Mouse (Mus musculus) liver, embryonic 11.5 days (tissue): ENCODE results near the gene Lrrc55. TPM values are rescaled to one million over a fixed set of nuclear protein-coding genes. Genes with fewer than 3 reads are reported as not detected.

ENCODE experiments used
- ATAC-seq: fragments of 200-750 bp; cut with Nextera tagmentation; replicated peaks from 2 replicates; pipeline ENCODE4 v1.8.0; 2017; ENCODE audit warnings: moderate number of reproducible peaks, mild to moderate bottlenecking, moderate TSS enrichment, moderate library complexity; ENCODE audit not compliant: low FRiP score
- DNase-seq: peaks from one replicate; pipeline ENCODE4 v3.0.0-alpha.2; 2017; ENCODE audit warnings: low spot score
- H3K27ac ChIP-seq: fragments of 300-500 bp; sonication (generic); 2 replicates; pipeline ENCODE4 v1.5.1; 2014; ENCODE audit warnings: mild to moderate bottlenecking, low read depth, low read length, control low read depth
- H3K27me3 ChIP-seq: fragments of 300-500 bp; sonication (generic); replicated peaks from 2 replicates; pipeline ENCODE4 v1.6.1; 2014; ENCODE audit warnings: low read length, mixed read lengths; ENCODE audit not compliant: control insufficient read depth, insufficient read depth
- H3K36me3 ChIP-seq: fragments of 300-500 bp; sonication (generic); 2 replicates; pipeline ENCODE4 v1.6.1; 2014; ENCODE audit warnings: mild to moderate bottlenecking, low read length, moderate library complexity, mixed read lengths; ENCODE audit not compliant: control insufficient read depth, insufficient read depth
- H3K4me1 ChIP-seq: fragments of 300-500 bp; sonication (generic); replicated peaks from 2 replicates; pipeline ENCODE4 v1.6.1; 2014; ENCODE audit warnings: low read length, mixed read lengths; ENCODE audit not compliant: control insufficient read depth, insufficient read depth
- H3K4me2 ChIP-seq: fragments of 300-500 bp; sonication (generic); 2 replicates; pipeline ENCODE4 v1.6.1; 2014; ENCODE audit warnings: mild to moderate bottlenecking, control low read depth, moderate library complexity
- H3K4me3 ChIP-seq: fragments of 300-500 bp; sonication (generic); 2 replicates; pipeline ENCODE4 v1.5.1; 2014; ENCODE audit warnings: low read depth, low read length, control low read depth
- H3K9ac ChIP-seq: fragments of 300-500 bp; sonication (generic); 2 replicates; pipeline ENCODE4 v1.6.1; 2014; ENCODE audit warnings: low read depth, low read length, control low read depth
- H3K9me3 ChIP-seq: fragments of 300-500 bp; sonication (generic); 2 replicates; pipeline ENCODE4 v1.6.1; 2016; ENCODE audit warnings: low read length, inconsistent platforms, mixed read lengths; ENCODE audit not compliant: control insufficient read depth
- WGBS: fragments of 180-500 bp; shearing (Covaris S2); extraction: QIAGEN DNeasy Blood & Tissue Kit; methylation state at CpG from one replicate; pipeline ENCODE4 v1.1.7; 2014; 5-methylcytosine and 5-hydroxymethylcytosine counted together
- polyA plus RNA-seq: library from polyadenylated mRNA; unstranded; fragments of >200 nt; fragmentation: Nextera tagmentation; extraction: Ambion mirVana; gene quantifications from 2 replicates; pipeline ENCODE4 v1.2.1, GENCODE M21; 2014

Gene Lrrc55
- polyA plus RNA-seq, 1 experiment from 2014 or later: 0.51 TPM

DNA sequence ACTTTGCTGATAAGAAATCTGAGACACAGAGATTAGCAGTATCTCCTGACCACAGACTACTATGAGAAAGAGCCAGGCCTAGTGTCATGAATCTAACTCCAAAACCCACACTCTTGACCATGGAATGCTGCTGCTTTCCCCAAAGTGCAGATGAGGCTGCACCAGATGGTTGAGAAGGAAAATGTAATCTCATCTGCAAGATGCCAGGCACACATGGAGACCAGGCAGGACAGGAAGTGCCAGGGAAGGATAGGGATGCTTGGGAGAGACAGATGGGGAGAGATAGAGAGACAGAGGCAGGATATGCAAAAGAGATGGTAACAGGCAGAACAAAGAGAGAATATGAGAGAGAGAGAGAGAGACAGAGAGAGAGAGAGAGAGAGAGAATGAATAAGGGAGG lies 56.2 kb downstream of the Lrrc55 start:
- no peaks in the 10 kb centered on the region for H3K9me3 ChIP-seq
- H3K27ac ChIP-seq: no peak overlapping the region
- no peak for DNase-seq
- no peak overlapping the region for H3K4me2 ChIP-seq
- no peaks in the 10 kb centered on the region for H3K36me3 ChIP-seq
- 0 out of 2 replicates have a peak, but pooled peaks have one; percentile 19 for ATAC-seq
- H3K4me1 ChIP-seq: peaks cover 5% of the 10 kb centered on the region
- no peak overlapping the region for H3K9ac ChIP-seq
- peaks cover 17% of the 10 kb centered on the region for H3K27me3 ChIP-seq
- no peak overlapping the region for H3K4me3 ChIP-seq

DNA sequence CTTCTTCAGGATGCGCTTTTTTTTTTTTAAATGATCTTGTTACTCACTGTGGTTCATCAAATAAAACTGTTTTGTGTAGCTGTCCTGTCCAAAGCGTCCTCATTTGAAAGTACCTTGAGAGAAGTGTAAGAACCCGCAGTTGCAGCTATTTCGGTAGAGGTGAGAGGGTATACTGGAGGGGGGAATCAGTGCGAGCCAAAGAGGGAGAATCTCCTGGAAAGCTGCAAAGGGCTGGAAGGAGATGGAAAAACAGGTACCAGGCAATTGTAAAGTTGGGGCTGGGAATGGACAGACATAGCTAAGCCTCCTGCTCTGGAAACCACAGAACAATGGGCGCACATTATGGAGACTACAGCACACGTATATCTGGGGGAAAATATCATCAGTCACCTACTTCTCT lies 57.2 kb downstream of the Lrrc55 start:
- no peak overlapping the region for H3K4me3 ChIP-seq
- DNase-seq (no peak), ATAC-seq (no peak)
- no peaks in the 10 kb centered on the region for H3K36me3 ChIP-seq
- H3K27me3 ChIP-seq: peaks cover 17% of the 10 kb centered on the region
- WGBS: 45% methylated on average over 7 of the region's 7 CpGs
- no peak overlapping the region for H3K4me2 ChIP-seq
- H3K4me1 ChIP-seq: peaks cover 5% of the 10 kb centered on the region
- H3K9me3 ChIP-seq: no peaks in the 10 kb centered on the region
- H3K27ac ChIP-seq: no peak overlapping the region
- no peak overlapping the region for H3K9ac ChIP-seq

DNA sequence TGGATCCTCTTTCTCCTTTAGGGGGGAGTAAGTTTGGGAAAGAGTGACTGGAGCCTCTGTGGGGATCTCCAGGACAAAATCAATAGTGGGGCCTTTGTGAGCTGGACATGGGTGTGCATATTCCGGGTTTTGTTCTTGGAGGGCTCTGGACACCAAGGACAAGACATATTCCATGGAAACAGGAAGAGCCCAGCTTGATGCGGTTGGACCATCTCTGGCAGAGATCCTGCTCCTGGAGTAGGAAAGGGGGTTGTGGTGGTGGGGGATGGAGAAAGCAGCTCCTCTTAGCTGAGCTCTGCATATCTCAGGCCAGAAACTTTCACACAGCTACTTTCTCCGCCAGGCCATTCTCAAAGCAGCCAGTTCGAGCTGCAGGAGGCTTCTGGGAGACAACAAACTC lies 57.6 kb downstream of the Lrrc55 start:
- H3K27ac ChIP-seq: no peak overlapping the region
- ATAC-seq: no peak

DNA sequence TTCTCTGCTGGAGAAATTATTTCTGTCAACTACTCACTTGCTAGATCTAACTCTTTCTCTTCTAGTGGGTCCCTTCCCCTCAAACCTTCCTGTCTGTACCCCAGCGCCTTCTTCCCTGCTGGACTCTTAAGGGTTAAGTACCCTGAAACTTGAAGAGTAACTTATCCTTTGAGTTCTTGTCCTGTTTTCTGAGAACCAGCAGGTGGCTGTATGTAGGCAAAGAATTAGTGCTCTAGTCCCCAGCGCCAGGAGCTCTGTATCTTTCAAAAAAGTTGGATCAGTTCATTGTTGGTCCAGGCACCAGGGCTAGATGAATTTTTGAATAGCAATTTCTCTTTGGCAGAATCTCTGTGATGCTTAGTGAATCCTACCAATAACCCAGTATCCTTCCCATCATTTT lies 58.9 kb downstream of the Lrrc55 start:
- Histone ChIP-seq H3K4me3 (no peak overlapping the region), H3K9me3 (no peaks in the 10 kb centered on the region), H3K36me3 (no peaks in the 10 kb centered on the region), H3K27ac (no peak overlapping the region), H3K9ac (no peak overlapping the region), H3K4me2 (no peak overlapping the region), H3K4me1 (peaks cover 5% of the 10 kb centered on the region), H3K27me3 (peaks cover 17% of the 10 kb centered on the region)
- WGBS: 20% methylated on average over 2 of the region's 2 CpGs
- DNase-seq (no peak), ATAC-seq (no peak)

More for the DNA sequence above, 57.6 kb downstream of the Lrrc55 start:
- no peaks in the 10 kb centered on the region for H3K36me3 ChIP-seq
- 36% methylated on average over 4 of the region's 4 CpGs for WGBS
- H3K9me3 ChIP-seq: no peaks in the 10 kb centered on the region
- H3K4me2 ChIP-seq: no peak overlapping the region
- no peak overlapping the region for H3K9ac ChIP-seq
- H3K4me3 ChIP-seq: no peak overlapping the region
- H3K27me3 ChIP-seq: peaks cover 17% of the 10 kb centered on the region
- peaks cover 5% of the 10 kb centered on the region for H3K4me1 ChIP-seq
- DNase-seq: no peak

DNA sequence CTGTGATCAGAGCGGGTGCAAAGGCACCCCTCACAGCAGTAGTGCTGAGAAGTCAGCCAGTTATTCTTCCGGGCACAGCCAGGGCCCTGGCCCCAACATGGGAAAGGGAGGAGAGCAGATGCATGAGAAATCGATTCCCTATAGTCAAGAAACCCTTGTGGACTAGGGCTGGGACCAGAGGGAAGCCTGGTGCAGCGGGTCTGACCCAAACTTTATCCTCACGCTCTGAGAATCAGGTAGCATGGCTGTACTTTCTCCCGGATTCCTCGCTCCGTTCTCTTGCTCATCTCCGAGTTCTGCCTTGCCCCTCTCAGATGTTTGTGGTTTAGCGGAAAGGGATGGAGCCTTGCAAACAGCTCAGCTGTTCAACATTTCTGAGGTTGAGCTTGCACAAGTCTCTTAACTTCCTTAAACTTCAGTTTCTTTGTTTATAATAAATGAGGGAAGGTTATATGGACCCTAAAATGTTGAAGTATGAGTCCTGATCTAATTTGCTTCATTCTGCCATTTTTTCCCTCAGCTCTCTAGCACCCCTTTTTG lies 59.3 kb downstream of the Lrrc55 start:
- DNase-seq: no peak
- peaks cover 17% of the 10 kb centered on the region for H3K27me3 ChIP-seq
- WGBS: 22% methylated on average over 10 of the region's 10 CpGs
- peak overlapping the region; percentile 14 for H3K4me3 ChIP-seq
- no peak for ATAC-seq
- peaks cover 5% of the 10 kb centered on the region for H3K4me1 ChIP-seq
- H3K4me2 ChIP-seq: peak overlapping the region; percentile 35
- H3K36me3 ChIP-seq: no peaks in the 10 kb centered on the region
- no peak overlapping the region for H3K9ac ChIP-seq
- H3K27ac ChIP-seq: no peak overlapping the region
- no peaks in the 10 kb centered on the region for H3K9me3 ChIP-seq

DNA sequence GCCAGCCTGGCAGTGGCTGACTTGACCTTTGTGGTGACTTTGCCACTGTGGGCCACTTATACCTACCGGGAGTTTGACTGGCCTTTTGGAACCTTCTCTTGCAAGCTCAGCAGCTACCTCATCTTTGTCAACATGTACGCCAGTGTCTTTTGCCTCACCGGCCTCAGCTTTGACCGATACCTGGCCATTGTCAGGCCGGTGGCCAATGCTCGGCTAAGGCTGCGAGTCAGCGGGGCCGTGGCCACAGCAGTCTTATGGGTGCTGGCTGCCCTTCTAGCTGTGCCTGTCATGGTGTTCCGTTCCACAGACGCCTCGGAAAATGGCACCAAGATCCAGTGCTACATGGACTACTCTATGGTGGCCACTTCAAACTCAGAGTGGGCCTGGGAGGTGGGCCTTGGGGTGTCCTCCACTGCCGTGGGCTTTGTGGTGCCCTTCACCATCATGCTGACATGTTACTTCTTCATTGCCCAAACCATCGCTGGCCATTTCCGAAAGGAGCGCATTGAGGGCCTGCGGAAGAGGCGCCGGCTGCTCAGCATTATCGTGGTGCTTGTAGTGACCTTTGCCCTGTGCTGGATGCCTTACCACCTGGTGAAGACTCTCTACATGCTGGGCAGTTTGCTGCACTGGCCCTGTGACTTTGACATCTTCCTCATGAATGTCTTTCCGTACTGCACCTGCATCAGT lies 60.0 kb downstream of the Lrrc55 start:
- Histone ChIP-seq H3K4me1 (peaks cover 5% of the 10 kb centered on the region), H3K9ac (no peak overlapping the region), H3K27ac (no peak overlapping the region), H3K9me3 (no peaks in the 10 kb centered on the region), H3K36me3 (no peaks in the 10 kb centered on the region), H3K4me3 (peak overlapping the region; percentile 18), H3K27me3 (peaks cover 17% of the 10 kb centered on the region), H3K4me2 (peak overlapping the region; percentile 35)
- DNase-seq (no peak), ATAC-seq (no peak)
- WGBS: 59% methylated on average over 21 of the region's 21 CpGs

DNA sequence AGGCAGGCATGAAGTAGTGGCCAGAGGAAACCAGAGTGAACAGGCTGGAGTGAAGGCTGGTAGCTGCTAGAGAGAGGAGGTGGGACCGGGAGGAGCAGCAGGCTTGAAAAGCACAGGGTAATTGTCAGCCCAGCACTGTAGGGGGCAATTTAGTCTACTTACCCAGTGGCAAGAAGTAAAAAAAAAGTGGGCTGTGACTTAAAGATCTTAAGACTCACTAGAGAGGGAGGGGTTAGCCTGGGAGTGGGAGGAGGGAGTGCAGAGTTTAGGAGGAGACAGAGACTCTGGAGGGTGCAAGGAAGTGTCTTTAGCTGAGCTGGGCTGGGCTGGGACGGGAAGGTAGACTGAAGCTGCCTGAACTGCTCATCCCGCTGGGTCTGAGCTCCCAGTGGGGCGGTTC lies 60.9 kb downstream of the Lrrc55 start, which contains the start of gene Aplnr:
TSS of gene Aplnr (plus strand) at position 137 of the 400 bp plus-strand sequence.
- DNase-seq (no peak), ATAC-seq (0 out of 2 replicates have a peak, but pooled peaks have one; percentile 16)
- WGBS: 14% methylated on average over 4 of the region's 4 CpGs
- Histone ChIP-seq H3K4me1 (peaks cover 13% of the 10 kb centered on the region), H3K9me3 (no peaks in the 10 kb centered on the region), H3K27ac (no peak within 1 kb of the TSS), H3K27me3 (peaks cover 17% of the 10 kb centered on the region), H3K4me3 (peak within 1 kb of the TSS; percentile 18; the same call in 1 of the 2 replicates), H3K9ac (no peak within 1 kb of the TSS), H3K36me3 (no peaks in the 10 kb centered on the region), H3K4me2 (peak within 1 kb of the TSS; percentile 26)

DNA sequence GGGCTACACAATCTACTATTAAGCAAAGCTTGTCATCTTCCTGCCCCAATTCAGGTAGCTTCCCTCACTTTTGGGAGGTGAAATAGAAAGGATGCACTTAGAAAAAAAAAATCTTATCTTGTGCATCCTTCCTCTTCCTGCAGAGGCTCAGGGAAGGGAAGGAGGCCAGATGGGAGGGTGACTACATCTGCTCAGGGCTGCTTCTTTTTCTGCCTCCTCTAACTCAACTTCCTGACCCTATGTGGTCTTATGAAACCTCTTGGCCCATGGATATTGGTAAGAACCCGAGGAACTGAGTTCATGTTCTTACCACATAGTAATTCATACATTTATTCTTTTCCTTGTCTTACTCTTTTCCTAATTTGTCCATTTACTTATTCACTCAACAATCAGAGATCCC lies 61.9 kb downstream of the Lrrc55 start:
- WGBS: 33% methylated on average over 1 of the region's 1 CpGs
- H3K4me2 ChIP-seq: no peak overlapping the region
- no peak overlapping the region for H3K27ac ChIP-seq
- peaks cover 17% of the 10 kb centered on the region for H3K27me3 ChIP-seq
- H3K9ac ChIP-seq: no peak overlapping the region
- H3K4me1 ChIP-seq: peaks cover 16% of the 10 kb centered on the region
- H3K4me3 ChIP-seq: no peak overlapping the region
- DNase-seq (no peak), ATAC-seq (no peak)
- H3K36me3 ChIP-seq: no peaks in the 10 kb centered on the region
- H3K9me3 ChIP-seq: no peaks in the 10 kb centered on the region

DNA sequence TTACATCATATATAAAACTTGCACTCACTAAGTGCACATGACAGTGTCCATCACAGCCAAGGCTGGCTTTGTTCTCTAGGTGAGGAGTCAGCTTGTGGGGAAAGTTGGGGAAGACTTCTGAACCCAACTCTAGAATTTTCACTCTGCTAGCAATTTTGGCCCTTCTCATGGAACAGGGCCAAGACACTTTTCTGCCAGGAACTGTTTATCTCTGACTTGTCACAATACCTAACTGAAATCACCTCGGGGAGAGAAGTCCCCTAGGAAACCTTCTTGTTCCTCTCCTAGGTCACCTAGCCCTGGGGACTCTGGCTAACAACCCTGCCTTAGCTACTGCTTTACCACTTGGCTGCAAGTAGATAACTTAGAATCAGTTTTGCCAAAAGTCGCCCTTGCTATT lies 64.8 kb downstream of the Lrrc55 start:
- no peak overlapping the region for H3K9ac ChIP-seq
- ATAC-seq (no peak), DNase-seq (no peak)
- no peaks in the 10 kb centered on the region for H3K36me3 ChIP-seq
- H3K27ac ChIP-seq: no peak overlapping the region
- no peaks in the 10 kb centered on the region for H3K9me3 ChIP-seq
- H3K4me2 ChIP-seq: no peak overlapping the region
- WGBS: 31% methylated on average over 2 of the region's 2 CpGs
- peaks cover 12% of the 10 kb centered on the region for H3K27me3 ChIP-seq
- peaks cover 16% of the 10 kb centered on the region for H3K4me1 ChIP-seq
- no peak overlapping the region for H3K4me3 ChIP-seq
